Mouse (Mus musculus) megakaryocyte, embryonic 14.5 days (primary cell): ENCODE measurements at regions not wholly inside any gene's neighbourhood (a gene's known extent, or its start where the extent isn't known, plus 50 kb on each side); places are given as distances from the start of the nearest gene placed in this dataset.

Experiments used
- FLI1 ChIP-seq: IDR thresholded peaks from 2 replicates; pipeline ENCODE4 v1.6.1; 2012; ENCODE audit warnings: low read length, inconsistent platforms, mixed read lengths
- GATA1 ChIP-seq: IDR thresholded peaks from 3 replicates; pipeline ENCODE4 v1.6.1; 2012; ENCODE audit warnings: mixed read lengths, low read length, inconsistent platforms, borderline replicate concordance

DNA sequence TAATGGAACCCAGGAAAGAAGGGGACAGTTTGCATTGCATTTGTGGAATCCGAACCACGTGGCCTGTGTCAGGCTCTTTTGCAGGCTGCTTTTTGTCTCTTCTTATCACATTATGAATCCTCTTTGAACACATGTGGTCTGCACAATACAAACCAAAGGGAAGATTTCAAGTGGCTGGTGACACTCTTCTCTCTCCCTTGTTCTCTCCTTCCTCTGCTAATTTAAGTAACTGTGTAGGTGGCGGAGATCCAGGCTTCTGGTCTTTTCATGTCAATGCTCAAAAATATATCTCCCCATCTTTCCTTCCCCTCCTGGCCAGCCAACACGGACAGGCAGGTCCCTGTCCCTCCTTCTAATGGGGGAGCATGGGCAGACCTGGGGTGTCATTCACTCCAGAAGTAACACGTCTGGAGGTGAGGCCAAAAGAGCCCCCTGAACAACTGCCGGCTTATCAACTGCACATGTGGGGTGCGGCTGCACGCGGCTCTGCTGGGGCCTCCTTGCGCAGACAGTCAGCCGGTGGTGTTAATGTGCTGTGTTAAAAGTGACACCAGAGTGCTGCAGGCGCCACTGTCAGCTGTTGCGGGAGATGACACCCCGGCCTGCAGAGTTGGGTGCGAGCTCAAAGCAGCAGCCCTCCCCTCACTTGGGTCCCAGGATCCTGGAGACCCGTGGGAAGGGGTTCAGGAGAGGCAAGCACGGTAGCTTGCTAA is 130.3 kb upstream of the Gli2 start:
- TF ChIP-seq GATA1 = no peak
- no peak for TF ChIP-seq FLI1
